Mouse (Mus musculus): Measurements from ENCODE around the gene Myl7.

GRCm38 (mm10) chr11:5947796-5948195 lies 49.2 kb upstream of the Myl7 start:
- TF ChIP-seq POLR2A (IDR thresholded peaks at IDR 0.05; ENCODE audit: borderline replicate concordance, insufficient read depth, low read length) (no peak), CTCF (IDR thresholded peaks at IDR 0.05; ENCODE audit: borderline replicate concordance, insufficient read depth, low read depth, low read length) (no peak)

All from cerebellum, adult 2 months (tissue).